Mouse (Mus musculus): ENCODE data around the gene Crygd. TPM values are rescaled to one million over a fixed set of nuclear protein-coding genes. Genes with fewer than 3 reads are reported as not detected.

Gene Crygd
- not detected for polyA plus RNA-seq (2014; fragmentation: Illumina TruSeq; extraction: RNeasy Lipid Tissue Mini Kit (QIAGEN cat#74804); ENCODE audit: low read depth, low replicate concordance)

GRCm38 (mm10) chr1:65063352-65063751 is at the start of gene Crygd:
Gene Crygd (minus strand): TSS chr1:65063452.

GRCm38 (mm10) chr1:65103273-65103672 is 40.0 kb upstream of the Crygd start, which contains the start of gene Cryga:
Gene Cryga (minus strand): TSS chr1:65103373.

GRCm38 (mm10) chr1:65082188-65082587 is 18.9 kb upstream of the Crygd start, which contains the start of gene Crygb:
Gene Crygb (minus strand): TSS chr1:65082288.

GRCm38 (mm10) chr1:65073589-65073988 is 10.3 kb upstream of the Crygd start, which contains the start of gene Crygc:
Gene Crygc (minus strand): TSS chr1:65073689.

GRCm38 (mm10) chr1:65050952-65051351 is 12.3 kb downstream of the Crygd start, which contains the start of gene Cryge:
Gene Cryge (minus strand): TSS chr1:65051149.

GRCm38 (mm10) chr1:65032641-65033040 is 30.6 kb downstream of the Crygd start, which contains the start of gene Akr1cl:
Gene Akr1cl (minus strand): TSS chr1:65032759.

Other genes starting within 250 kb of the Crygd start
- gene Plekhm3, start 106.6 kb downstream of the Crygd start, polyA plus RNA-seq (2014; fragmentation: Illumina TruSeq; extraction: RNeasy Lipid Tissue Mini Kit (QIAGEN cat#74804); ENCODE audit: low read depth, low replicate concordance), result 10.3 TPM
- 2,102 TPM for gene Akr1cl, start 30.7 kb downstream of the Crygd start, polyA plus RNA-seq (2014; fragmentation: Illumina TruSeq; extraction: RNeasy Lipid Tissue Mini Kit (QIAGEN cat#74804); ENCODE audit: low read depth, low replicate concordance)
- not detected for gene Cryge, start 12.3 kb downstream of the Crygd start, polyA plus RNA-seq (2014; fragmentation: Illumina TruSeq; extraction: RNeasy Lipid Tissue Mini Kit (QIAGEN cat#74804); ENCODE audit: low read depth, low replicate concordance)
- not detected for gene Crygc, start 10.2 kb upstream of the Crygd start, polyA plus RNA-seq (2014; fragmentation: Illumina TruSeq; extraction: RNeasy Lipid Tissue Mini Kit (QIAGEN cat#74804); ENCODE audit: low read depth, low replicate concordance)
- gene Crygb, start 18.8 kb upstream of the Crygd start, polyA plus RNA-seq (2014; fragmentation: Illumina TruSeq; extraction: RNeasy Lipid Tissue Mini Kit (QIAGEN cat#74804); ENCODE audit: low read depth, low replicate concordance), result not detected
- not detected for gene Cryga, start 39.9 kb upstream of the Crygd start, polyA plus RNA-seq (2014; fragmentation: Illumina TruSeq; extraction: RNeasy Lipid Tissue Mini Kit (QIAGEN cat#74804); ENCODE audit: low read depth, low replicate concordance)
- gene Gm28845, start 56.1 kb upstream of the Crygd start, polyA plus RNA-seq (2014; fragmentation: Illumina TruSeq; extraction: RNeasy Lipid Tissue Mini Kit (QIAGEN cat#74804); ENCODE audit: low read depth, low replicate concordance), result not detected
- gene D630023F18Rik, start 59.8 kb upstream of the Crygd start, polyA plus RNA-seq (2014; fragmentation: Illumina TruSeq; extraction: RNeasy Lipid Tissue Mini Kit (QIAGEN cat#74804); ENCODE audit: low read depth, low replicate concordance), result not detected
- gene Idh1, start 123.0 kb upstream of the Crygd start, polyA plus RNA-seq (2014; fragmentation: Illumina TruSeq; extraction: RNeasy Lipid Tissue Mini Kit (QIAGEN cat#74804); ENCODE audit: low read depth, low replicate concordance), result 1,552 TPM
- gene Pikfyve, start 123.2 kb upstream of the Crygd start, polyA plus RNA-seq (2014; fragmentation: Illumina TruSeq; extraction: RNeasy Lipid Tissue Mini Kit (QIAGEN cat#74804); ENCODE audit: low read depth, low replicate concordance), result 31.7 TPM
- gene Pth2r, start 218.6 kb upstream of the Crygd start, polyA plus RNA-seq (2014; fragmentation: Illumina TruSeq; extraction: RNeasy Lipid Tissue Mini Kit (QIAGEN cat#74804); ENCODE audit: low read depth, low replicate concordance), result not detected